Mouse (Mus musculus) E14TG2a.4 (cell line): ENCODE results near the gene Shank2.

Experiments used
- CTCF ChIP-seq: conservative IDR thresholded peaks from 2 replicates; pipeline ENCODE4 v1.5.1; 2014; ENCODE audit warnings: low read length
- POU5F1 ChIP-seq: IDR thresholded peaks from 2 replicates; pipeline ENCODE4 v1.6.1; 2014; ENCODE audit warnings: low read length, borderline replicate concordance

GRCm38 (mm10) chr7:144235523-144235922 lies 233.8 kb downstream of the Shank2 start:
- TF ChIP-seq CTCF (no peak), POU5F1 (no peak)
